Mouse (Mus musculus) frontal cortex, postnatal 10 days (tissue): Measurements from ENCODE around the gene Olfr980.
"Not testable (repeated sequence)": the region's sequence is repeated elsewhere in the genome, so short reads cannot be mapped to it uniquely, and the experiment has no call there.

ENCODE experiments used
- DNase-seq, 2 experiments: peaks; one replicate each; pipeline ENCODE4 v3.0.0; 2022; ENCODE audit warnings: low spot score in 2 of 2, mixed read lengths in 1 of 2

Gene Olfr980

DNA sequence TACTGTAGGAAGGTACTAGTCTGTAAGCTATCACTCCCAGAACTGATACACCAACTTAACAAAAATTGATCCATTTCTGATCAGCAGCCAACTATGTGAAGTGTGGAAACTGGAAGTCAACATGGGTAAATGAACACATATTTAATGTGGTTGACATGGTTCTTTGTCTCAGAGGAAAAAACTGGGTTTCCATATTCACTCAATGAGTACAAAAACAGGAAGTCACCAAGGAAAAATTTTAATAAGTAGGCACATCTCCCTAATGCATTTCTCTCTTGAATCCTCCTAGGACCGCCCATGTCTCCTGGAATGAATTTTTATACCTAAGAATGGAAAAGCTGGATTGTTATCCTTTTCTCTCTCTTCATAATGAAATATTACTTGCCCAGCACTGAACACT is at the start of gene Olfr980:
Olfr980 (minus strand) TSS at position 101 of the 400 bp plus-strand sequence.
- no peak for DNase-seq

DNA sequence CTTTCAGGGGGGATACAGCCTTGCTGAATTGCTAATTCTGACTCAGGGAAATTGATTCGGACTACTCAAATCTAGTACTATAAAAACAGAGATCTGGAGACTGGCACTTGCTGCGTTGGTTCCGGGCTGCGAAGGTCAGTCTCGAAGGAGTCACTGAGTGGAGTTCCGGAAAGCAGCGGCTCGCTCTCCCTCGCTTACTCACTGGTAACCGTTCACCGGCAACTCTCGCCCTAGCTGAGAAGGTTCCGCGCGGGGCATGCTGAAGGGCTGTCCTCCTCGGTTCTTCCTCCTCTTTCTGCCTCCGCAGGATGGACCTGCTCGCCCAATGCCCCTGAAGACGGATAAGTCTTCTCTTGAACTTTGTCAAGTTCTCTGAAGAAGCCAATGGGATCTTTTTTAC is 40.8 kb upstream of the Olfr980 start:
- no peak for DNase-seq

DNA sequence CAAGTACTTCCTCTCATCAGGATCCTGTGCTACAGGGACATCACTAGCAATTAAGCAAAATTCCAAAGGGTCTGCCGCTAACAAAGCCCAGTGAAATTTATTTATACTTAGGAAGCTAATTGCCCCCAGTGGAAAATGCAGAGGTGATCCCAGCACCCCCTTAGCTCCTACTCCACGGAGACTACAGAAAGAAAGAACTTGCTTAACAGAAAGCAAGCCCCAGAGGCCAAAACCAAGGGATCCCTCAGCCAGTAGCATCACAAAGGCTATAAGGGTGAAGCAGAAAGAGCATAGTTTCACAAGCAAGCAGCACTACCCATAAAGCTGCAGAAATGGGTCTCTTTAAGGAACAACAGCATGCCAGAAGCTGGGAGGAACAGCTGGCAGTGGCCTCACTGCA is 11.8 kb upstream of the Olfr980 start, which contains the start of gene Olfr981:
Olfr981 (plus strand) TSS at position 301 of the 400 bp plus-strand sequence.
- no peak for DNase-seq

DNA sequence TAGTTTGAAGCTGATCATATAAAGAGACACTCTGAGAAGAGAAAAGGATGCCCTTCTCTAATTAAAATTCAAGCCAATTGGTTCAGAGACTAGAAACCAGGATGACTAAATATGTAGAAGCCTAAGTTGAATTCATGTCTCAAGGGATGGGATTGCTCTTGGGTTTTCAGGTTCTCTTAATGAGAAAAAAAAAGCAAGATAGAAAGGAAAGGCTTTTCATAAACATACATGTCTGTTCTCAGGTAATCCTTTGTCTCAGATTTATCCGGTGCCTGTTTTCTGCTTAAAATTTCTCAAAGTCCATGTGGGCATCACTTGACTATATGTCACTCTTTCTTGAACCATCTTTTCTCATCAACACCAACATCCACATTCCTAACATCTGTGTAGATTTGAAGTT is 6.0 kb downstream of the Olfr980 start, which contains the start of gene Olfr979:
Olfr979 (minus strand) TSS at position 101 of the 400 bp plus-strand sequence.
- DNase-seq = no peak

DNA sequence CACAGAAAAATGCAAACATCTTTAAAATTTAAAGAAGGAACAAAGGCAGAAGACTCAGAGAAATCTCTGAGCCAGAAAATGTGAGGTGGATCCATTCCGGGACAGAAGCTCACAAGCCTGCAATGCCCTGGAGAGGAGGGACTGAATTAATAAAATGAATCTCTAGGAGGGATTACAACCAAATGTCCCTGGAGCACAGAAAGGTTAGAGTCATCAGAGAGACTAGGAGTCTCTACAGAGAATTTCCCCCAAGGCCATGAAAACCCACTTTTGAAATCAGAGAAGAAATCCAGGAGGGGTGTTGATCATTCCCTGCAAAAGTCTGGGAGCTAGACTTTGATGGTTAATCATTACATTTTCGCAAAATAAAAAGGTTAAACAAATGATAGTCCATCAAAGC is 17.6 kb downstream of the Olfr980 start, which contains the start of gene Olfr978:
Olfr978 (plus strand) TSS at position 301 of the 400 bp plus-strand sequence.
- no peak for DNase-seq

- DNase-seq = not testable (repeated sequence)
These were observed 32.7 kb downstream of the Olfr980 start for GRCm38 (mm10) chr9:39976581-39977145.

- not testable (repeated sequence) for DNase-seq
These were observed 48.3 kb downstream of the Olfr980 start, which contains the start of gene Olfr976 for GRCm38 (mm10) chr9:39961033-39961432. Gene Olfr976, minus strand, starts transcription at chr9:39961133.
